Mouse (Mus musculus) midbrain, embryonic 11.5 days (tissue): ENCODE measurements around the gene Zfpl1. TPM values are rescaled to one million over a fixed set of nuclear protein-coding genes. Genes with fewer than 3 reads are reported as not detected.
A peak's percentile ranks its signal among the peaks of the same experiment; 100 is the strongest.

Source experiments
- ATAC-seq: fragments of 200-750 bp; cut with Nextera tagmentation; 2 replicates; pipeline ENCODE4 v1.8.0; 2017; ENCODE audit warnings: moderate TSS enrichment, moderate library complexity; ENCODE audit not compliant: low FRiP score
- DNase-seq: peaks from one replicate; pipeline ENCODE4 v3.0.0; 2015; ENCODE audit warnings: low spot score; ENCODE audit errors: missing footprints
- H3K27ac ChIP-seq: fragments of 300-500 bp; sonication (generic); 2 replicates; pipeline ENCODE4 v1.5.1; 2014; ENCODE audit warnings: low read depth, low read length
- H3K27me3 ChIP-seq: fragments of 300-500 bp; sonication (generic); 2 replicates; pipeline ENCODE4 v1.6.1; 2014; ENCODE audit warnings: mild to moderate bottlenecking, low read length, moderate library complexity, mixed read lengths; ENCODE audit not compliant: control insufficient read depth, insufficient read depth
- H3K36me3 ChIP-seq: fragments of 300-500 bp; sonication (generic); 2 replicates; pipeline ENCODE4 v1.6.1; 2014; ENCODE audit warnings: mild to moderate bottlenecking, low read length, moderate library complexity, mixed read lengths; ENCODE audit not compliant: control insufficient read depth, insufficient read depth
- H3K4me1 ChIP-seq: fragments of 300-500 bp; sonication (generic); 2 replicates; pipeline ENCODE4 v1.6.1; 2014; ENCODE audit warnings: low read length; ENCODE audit not compliant: control insufficient read depth, insufficient read depth
- H3K4me2 ChIP-seq: fragments of 300-500 bp; sonication (generic); 2 replicates; pipeline ENCODE4 v1.6.1; 2014; ENCODE audit warnings: mild to moderate bottlenecking, moderate library complexity
- H3K4me3 ChIP-seq: fragments of 300-500 bp; sonication (generic); 2 replicates; pipeline ENCODE4 v1.5.1; 2014; ENCODE audit warnings: low read depth, low read length
- H3K9ac ChIP-seq: fragments of 300-500 bp; sonication (generic); 2 replicates; pipeline ENCODE4 v1.6.1; 2014; ENCODE audit warnings: low read length
- H3K9me3 ChIP-seq: fragments of 300-500 bp; sonication (generic); 2 replicates; pipeline ENCODE4 v1.6.1; 2016; ENCODE audit warnings: low read length; ENCODE audit not compliant: control insufficient read depth
- WGBS: fragments of 180-500 bp; shearing (Covaris S2); extraction: QIAGEN DNeasy Blood & Tissue Kit; methylation state at CpG from one replicate; pipeline ENCODE4 v1.1.7; 2014; 5-methylcytosine and 5-hydroxymethylcytosine counted together
- polyA plus RNA-seq: library from polyadenylated mRNA; unstranded; fragments of >200 nt; fragmentation: Nextera tagmentation; extraction: Ambion mirVana; gene quantifications from 2 replicates; pipeline ENCODE4 v1.2.1, GENCODE M21; 2014

The Zfpl1 gene
- polyA plus RNA-seq, 1 experiment from 2014 or later, result 63.4 TPM

- DNase-seq (no peak), ATAC-seq (peak; percentile 0; the same call in 1 of the 2 replicates)
- Histone ChIP-seq H3K27me3 (no peaks in the 10 kb centered on the region), H3K4me1 (peaks cover 28% of the 10 kb centered on the region), H3K36me3 (peaks cover 9% of the 10 kb centered on the region), H3K9me3 (no peaks in the 10 kb centered on the region), H3K4me2 (peak overlapping the region; percentile 96), H3K9ac (peak overlapping the region; percentile 77), H3K4me3 (peak overlapping the region; percentile 53), H3K27ac (peak overlapping the region; percentile 72; the same call in 1 of the 2 replicates)
- WGBS, result 39% methylated on average over 5 of the region's 5 CpGs
These were observed 18.2 kb downstream of the Zfpl1 start for GRCm38 (mm10) chr19:6066571-6066970.

- ATAC-seq (no peak), DNase-seq (no peak)
- Histone ChIP-seq H3K9ac (no peak overlapping the region), H3K27ac (no peak overlapping the region), H3K4me1 (peaks cover 37% of the 10 kb centered on the region), H3K4me2 (no peak overlapping the region), H3K27me3 (no peaks in the 10 kb centered on the region), H3K9me3 (no peaks in the 10 kb centered on the region), H3K36me3 (peaks cover 2% of the 10 kb centered on the region; the same call in 1 of the 2 replicates), H3K4me3 (no peak overlapping the region)
- WGBS, result 92% methylated on average over 6 of the region's 6 CpGs
These were observed 21.7 kb downstream of the Zfpl1 start for GRCm38 (mm10) chr19:6063081-6063480.

GRCm38 (mm10) chr19:6062418-6062817 is 22.3 kb downstream of the Zfpl1 start:
- Histone ChIP-seq H3K9ac (peak overlapping the region; percentile 95), H3K4me2 (peak overlapping the region; percentile 93), H3K4me3 (peak overlapping the region; percentile 86), H3K4me1 (peaks cover 34% of the 10 kb centered on the region), H3K27ac (no peak overlapping the region), H3K9me3 (no peaks in the 10 kb centered on the region), H3K36me3 (peaks cover 2% of the 10 kb centered on the region; the same call in 1 of the 2 replicates), H3K27me3 (no peaks in the 10 kb centered on the region)
- DNase-seq (no peak), ATAC-seq (no peak)
- WGBS, result 73% methylated on average over 5 of the region's 5 CpGs

GRCm38 (mm10) chr19:6061641-6062302 is 23.0 kb downstream of the Zfpl1 start:
- Histone ChIP-seq H3K27me3 (no peaks in the 10 kb centered on the region), H3K27ac (peak overlapping the region; percentile 92), H3K36me3 (peaks cover 2% of the 10 kb centered on the region; the same call in 1 of the 2 replicates), H3K9me3 (no peaks in the 10 kb centered on the region), H3K4me3 (peak overlapping the region; percentile 86), H3K4me2 (peak overlapping the region; percentile 93), H3K4me1 (peaks cover 31% of the 10 kb centered on the region), H3K9ac (peak overlapping the region; percentile 95)
- WGBS, result 1% methylated on average over 44 of the region's 44 CpGs
- ATAC-seq, result no peak
- peak; percentile 94 for DNase-seq

- H3K4me3 ChIP-seq, result peak within 1 kb of the TSS; percentile 86
- peaks cover 2% of the 10 kb centered on the region; the same call in 1 of the 2 replicates for H3K36me3 ChIP-seq
- ATAC-seq (peak; percentile 67), DNase-seq (peak; percentile 98)
- peak within 1 kb of the TSS; percentile 95 for H3K9ac ChIP-seq
- peak within 1 kb of the TSS; percentile 92 for H3K27ac ChIP-seq
- peaks cover 30% of the 10 kb centered on the region for H3K4me1 ChIP-seq
- H3K4me2 ChIP-seq, result peak within 1 kb of the TSS; percentile 93
- no peaks in the 10 kb centered on the region for H3K27me3 ChIP-seq
- WGBS, result under 1% methylated on average over 58 of the region's 58 CpGs
- H3K9me3 ChIP-seq, result no peaks in the 10 kb centered on the region
These were observed 23.7 kb downstream of the Zfpl1 start, which contains the start of gene Znhit2 for GRCm38 (mm10) chr19:6061021-6061533. TSS of gene Znhit2 (plus strand) at chr19:6061192.

- WGBS, result 85% methylated on average over 5 of the region's 5 CpGs
- Histone ChIP-seq H3K9ac (no peak overlapping the region), H3K27me3 (no peaks in the 10 kb centered on the region), H3K4me1 (peaks cover 29% of the 10 kb centered on the region), H3K36me3 (peaks cover 7% of the 10 kb centered on the region), H3K27ac (no peak overlapping the region), H3K9me3 (no peaks in the 10 kb centered on the region), H3K4me3 (peak overlapping the region; percentile 84; the same call in 1 of the 2 replicates), H3K4me2 (peak overlapping the region; percentile 69)
- DNase-seq (no peak), ATAC-seq (no peak)
These were observed 25.8 kb downstream of the Zfpl1 start for GRCm38 (mm10) chr19:6058966-6059365.

- peak overlapping the region; percentile 84 for H3K4me3 ChIP-seq
- H3K4me2 ChIP-seq, result peak overlapping the region; percentile 69
- ATAC-seq (no peak), DNase-seq (no peak)
- peaks cover 29% of the 10 kb centered on the region for H3K4me1 ChIP-seq
- peaks cover 9% of the 10 kb centered on the region for H3K36me3 ChIP-seq
- H3K9me3 ChIP-seq, result no peaks in the 10 kb centered on the region
- peak overlapping the region; percentile 94 for H3K9ac ChIP-seq
- H3K27me3 ChIP-seq, result no peaks in the 10 kb centered on the region
- H3K27ac ChIP-seq, result no peak overlapping the region; the same call in 1 of the 2 replicates
- WGBS, result 43% methylated on average over 5 of the region's 5 CpGs
These were observed 26.2 kb downstream of the Zfpl1 start for GRCm38 (mm10) chr19:6058513-6058912.

GRCm38 (mm10) chr19:6057313-6058096 is 27.3 kb downstream of the Zfpl1 start, which contains the start of the genes Mrpl49 and Fau:
TSS of gene Mrpl49 (minus strand) at chr19:6057785.
TSS of gene Fau (plus strand) at chr19:6057844.
- peak; percentile 100 for DNase-seq
- H3K9ac ChIP-seq, result peak within 1 kb of the TSS; percentile 94
- peaks cover 16% of the 10 kb centered on the region for H3K36me3 ChIP-seq
- WGBS, result under 1% methylated on average over 63 of the region's 63 CpGs
- peaks cover 26% of the 10 kb centered on the region for H3K4me1 ChIP-seq
- H3K27ac ChIP-seq, result peak within 1 kb of the TSS; percentile 54; the same call in 1 of the 2 replicates
- H3K9me3 ChIP-seq, result no peaks in the 10 kb centered on the region
- H3K27me3 ChIP-seq, result no peaks in the 10 kb centered on the region
- peak within 1 kb of the TSS; percentile 69 for H3K4me2 ChIP-seq
- H3K4me3 ChIP-seq, result peak within 1 kb of the TSS; percentile 84
- ATAC-seq, result peak; percentile 86
